Mouse (Mus musculus): ENCODE results near the gene Atad1. TPM values are rescaled to one million over a fixed set of nuclear protein-coding genes. Genes with fewer than 3 reads are reported as not detected.
A peak's percentile ranks its signal among the peaks of the same experiment; 100 is the strongest.
"Not testable (repeated sequence)": the region's sequence is repeated elsewhere in the genome, so short reads cannot be mapped to it uniquely, and the experiment has no call there.

The Atad1 gene
- polyA plus RNA-seq (2015; fragmentation: Nextera tagmentation; extraction: Ambion mirVana): 113 and 117 TPM in 2 replicates

- Histone ChIP-seq H3K4me3 (no peak within 1 kb of the TSS), H3K9ac (no peak within 1 kb of the TSS), H3K27ac (replicated peaks) (no peak within 1 kb of the TSS), H3K4me2 (no peak within 1 kb of the TSS), H3K4me1 (replicated peaks) (no peaks in the 10 kb centered on the region), H3K9me3 (no peaks in the 10 kb centered on the region), H3K27me3 (no peaks in the 10 kb centered on the region), H3K36me3 (no peaks in the 10 kb centered on the region)
- 96% methylated on average over 4 of the region's 4 CpGs for WGBS
- ATAC-seq (ENCODE audit: low read depth): no peak
Observed at GRCm38 (mm10) chr19:32739686-32740085, at the start of gene Atad1. Gene Atad1, minus strand, starts transcription at chr19:32739786.

- H3K27me3 ChIP-seq; H3K9me3 ChIP-seq; H3K4me2 ChIP-seq; H3K27ac ChIP-seq (replicated peaks); H3K4me3 ChIP-seq; ATAC-seq (ENCODE audit: low read depth); H3K36me3 ChIP-seq; H3K9ac ChIP-seq: not testable (repeated sequence)
- 94% methylated on average over 3 of the region's 3 CpGs for WGBS
- peaks cover 41% of the 10 kb centered on the region for H3K4me1 ChIP-seq (replicated peaks)
Observed at GRCm38 (mm10) chr19:32788016-32788415, 48.4 kb upstream of the Atad1 start.

GRCm38 (mm10) chr19:32787388-32787787 is 47.8 kb upstream of the Atad1 start:
- not testable (repeated sequence) for H3K4me2 ChIP-seq; H3K9ac ChIP-seq; H3K36me3 ChIP-seq; H3K27ac ChIP-seq (replicated peaks); H3K27me3 ChIP-seq; H3K9me3 ChIP-seq; H3K4me3 ChIP-seq; ATAC-seq (ENCODE audit: low read depth)
- peaks cover 37% of the 10 kb centered on the region for H3K4me1 ChIP-seq (replicated peaks)
- 56% methylated on average over 4 of the region's 4 CpGs for WGBS

GRCm38 (mm10) chr19:32781305-32782071 is 41.9 kb upstream of the Atad1 start:
- H3K27me3 ChIP-seq: no peaks in the 10 kb centered on the region
- ATAC-seq (ENCODE audit: low read depth): no peak
- H3K27ac ChIP-seq (replicated peaks): no peak overlapping the region
- H3K9me3 ChIP-seq: no peaks in the 10 kb centered on the region
- no peak overlapping the region for H3K4me2 ChIP-seq
- no peak overlapping the region for H3K4me3 ChIP-seq
- H3K36me3 ChIP-seq: 0 out of 2 replicates have a peak, but pooled peaks cover 9% of the 10 kb centered on the region
- peaks cover 14% of the 10 kb centered on the region for H3K4me1 ChIP-seq (replicated peaks)
- 93% methylated on average over 5 of the region's 5 CpGs for WGBS
- H3K9ac ChIP-seq: no peak overlapping the region

- H3K27ac ChIP-seq (replicated peaks): no peak overlapping the region
- H3K4me3 ChIP-seq: no peak overlapping the region
- H3K4me2 ChIP-seq: no peak overlapping the region
- no peak overlapping the region for H3K9ac ChIP-seq
- H3K4me1 ChIP-seq (replicated peaks): peaks cover 14% of the 10 kb centered on the region
- WGBS: 70% methylated on average over 3 of the region's 3 CpGs
- no peak for ATAC-seq (ENCODE audit: low read depth)
- 0 out of 2 replicates have a peak, but pooled peaks cover 4% of the 10 kb centered on the region for H3K36me3 ChIP-seq
- H3K27me3 ChIP-seq: no peaks in the 10 kb centered on the region
- H3K9me3 ChIP-seq: no peaks in the 10 kb centered on the region
Observed at GRCm38 (mm10) chr19:32779131-32779530, 39.5 kb upstream of the Atad1 start.

GRCm38 (mm10) chr19:32778411-32778810 is 38.8 kb upstream of the Atad1 start:
- peaks cover 14% of the 10 kb centered on the region for H3K4me1 ChIP-seq (replicated peaks)
- no peak overlapping the region for H3K9ac ChIP-seq
- H3K4me2 ChIP-seq: no peak overlapping the region
- 0 out of 2 replicates have a peak, but pooled peaks cover 8% of the 10 kb centered on the region for H3K36me3 ChIP-seq
- no peaks in the 10 kb centered on the region for H3K9me3 ChIP-seq
- ATAC-seq (ENCODE audit: low read depth): no peak
- 54% methylated on average over 2 of the region's 2 CpGs for WGBS
- H3K4me3 ChIP-seq: no peak overlapping the region
- no peaks in the 10 kb centered on the region for H3K27me3 ChIP-seq
- H3K27ac ChIP-seq (replicated peaks): no peak overlapping the region

GRCm38 (mm10) chr19:32762493-32762892 is 22.9 kb upstream of the Atad1 start:
- H3K4me3 ChIP-seq: no peak overlapping the region
- no peak overlapping the region for H3K27ac ChIP-seq (replicated peaks)
- no peak for ATAC-seq (ENCODE audit: low read depth)
- H3K4me1 ChIP-seq (replicated peaks): peaks cover 62% of the 10 kb centered on the region
- no peaks in the 10 kb centered on the region for H3K27me3 ChIP-seq
- WGBS: 89% methylated on average over 4 of the region's 4 CpGs
- no peaks in the 10 kb centered on the region for H3K36me3 ChIP-seq
- no peaks in the 10 kb centered on the region for H3K9me3 ChIP-seq
- H3K9ac ChIP-seq: no peak overlapping the region
- peak overlapping the region; percentile 30 for H3K4me2 ChIP-seq

- 63% methylated on average over 4 of the region's 4 CpGs for WGBS
- Histone ChIP-seq H3K9me3 (no peaks in the 10 kb centered on the region), H3K27ac (replicated peaks) (no peak overlapping the region), H3K9ac (no peak overlapping the region), H3K4me3 (peak overlapping the region; percentile 96), H3K4me2 (peak overlapping the region; percentile 96), H3K27me3 (no peaks in the 10 kb centered on the region), H3K4me1 (replicated peaks) (peaks cover 54% of the 10 kb centered on the region), H3K36me3 (no peaks in the 10 kb centered on the region)
- ATAC-seq (ENCODE audit: low read depth): no peak
Observed at GRCm38 (mm10) chr19:32761162-32761561, 21.6 kb upstream of the Atad1 start.

- Histone ChIP-seq H3K27ac (replicated peaks) (no peak overlapping the region), H3K4me2 (peak overlapping the region; percentile 96), H3K27me3 (no peaks in the 10 kb centered on the region), H3K36me3 (no peaks in the 10 kb centered on the region), H3K4me3 (peak overlapping the region; percentile 96), H3K9me3 (no peaks in the 10 kb centered on the region), H3K4me1 (replicated peaks) (peaks cover 52% of the 10 kb centered on the region), H3K9ac (peak overlapping the region; percentile 66)
- 31% methylated on average over 6 of the region's 6 CpGs for WGBS
- no peak for ATAC-seq (ENCODE audit: low read depth)
Observed at GRCm38 (mm10) chr19:32760499-32760898, 20.9 kb upstream of the Atad1 start.

GRCm38 (mm10) chr19:32759357-32760024 is 19.9 kb upstream of the Atad1 start:
- ATAC-seq (ENCODE audit: low read depth): no peak
- Histone ChIP-seq H3K27me3 (no peaks in the 10 kb centered on the region), H3K4me3 (peak overlapping the region; percentile 96), H3K36me3 (no peaks in the 10 kb centered on the region), H3K4me2 (peak overlapping the region; percentile 96), H3K4me1 (replicated peaks) (peaks cover 58% of the 10 kb centered on the region), H3K9me3 (no peaks in the 10 kb centered on the region), H3K9ac (peak overlapping the region; percentile 100), H3K27ac (replicated peaks) (no peak overlapping the region)
- WGBS: 3% methylated on average over 8 of the region's 8 CpGs

- H3K4me1 ChIP-seq (replicated peaks): peaks cover 54% of the 10 kb centered on the region
- peak overlapping the region; percentile 99 for H3K27ac ChIP-seq (replicated peaks)
- peak overlapping the region; percentile 100 for H3K9ac ChIP-seq
- no peaks in the 10 kb centered on the region for H3K27me3 ChIP-seq
- no peak for ATAC-seq (ENCODE audit: low read depth)
- peak overlapping the region; percentile 96 for H3K4me3 ChIP-seq
- no peaks in the 10 kb centered on the region for H3K36me3 ChIP-seq
- H3K9me3 ChIP-seq: no peaks in the 10 kb centered on the region
- 1% methylated on average over 11 of the region's 11 CpGs for WGBS
- peak overlapping the region; percentile 96 for H3K4me2 ChIP-seq
Observed at GRCm38 (mm10) chr19:32758793-32759161, 19.2 kb upstream of the Atad1 start.

All from neural tube, embryonic 13.5 days (tissue).